Mouse (Mus musculus) MEL (cell line): Measurements from ENCODE around the gene Swt1. TPM values are rescaled to one million over a fixed set of nuclear protein-coding genes. Genes with fewer than 3 reads are reported as not detected.

Source experiments
- DNase-seq: peaks from one replicate; pipeline ENCODE4 v3.0.0; 2011; ENCODE audit warnings: low read depth, low spot score
- H3K27ac ChIP-seq: 2 replicates; pipeline ENCODE4 v1.5.1; 2012; ENCODE audit warnings: low read depth, mild to moderate bottlenecking, control low read depth, low read length, moderate library complexity; ENCODE audit not compliant: control insufficient read depth
- H3K27me3 ChIP-seq, 2 experiments: fragments of 150-350 bp in 1 of 2; sonication (generic) in 1 of 2; 2 replicates each; pipeline ENCODE4 v1.6.1; 2012; ENCODE audit warnings: low read length in 2 of 2, mild to moderate bottlenecking in 2 of 2, improper control_type of control experiment in 1 of 2, moderate library complexity in 1 of 2; ENCODE audit not compliant: insufficient read depth in 2 of 2, control insufficient read depth in 1 of 2
- H3K36me3 ChIP-seq, 2 experiments: 2 replicates each; pipeline ENCODE4 v1.6.1; 2012 to 2014; ENCODE audit warnings: low read length in 2 of 2, improper control_type of control experiment in 1 of 2, inconsistent platforms in 1 of 2, mild to moderate bottlenecking in 1 of 2; ENCODE audit not compliant: insufficient read depth in 2 of 2, control insufficient read depth in 1 of 2
- H3K4me1 ChIP-seq, 2 experiments: fragments of 150-350 bp in 1 of 2; sonication (generic) in 1 of 2; 2 replicates each; pipeline ENCODE4 v1.6.1; 2012; ENCODE audit warnings: low read length in 2 of 2, improper control_type of control experiment in 1 of 2, mild to moderate bottlenecking in 1 of 2; ENCODE audit not compliant: insufficient read depth in 2 of 2, control insufficient read depth in 1 of 2
- H3K4me3 ChIP-seq, 2 experiments: fragments of 150-350 bp in 1 of 2; sonication (generic) in 1 of 2; 2 replicates each; pipeline ENCODE4 v1.5.1; 2012; ENCODE audit warnings: low read depth in 2 of 2, low read length in 2 of 2, mild to moderate bottlenecking in 2 of 2, moderate library complexity in 2 of 2, control low read depth in 1 of 2, improper control_type of control experiment in 1 of 2; ENCODE audit not compliant: control insufficient read depth in 1 of 2, insufficient read depth in 1 of 2
- H3K79me2 ChIP-seq: 2 replicates; pipeline ENCODE4 v1.6.1; 2012; ENCODE audit warnings: mild to moderate bottlenecking, low read length, moderate library complexity; ENCODE audit not compliant: control insufficient read depth, poor library complexity, insufficient read depth
- H3K9ac ChIP-seq: 2 replicates; pipeline ENCODE4 v1.6.1; 2012; ENCODE audit warnings: low read depth, mild to moderate bottlenecking, control low read depth, low read length, moderate library complexity; ENCODE audit not compliant: control insufficient read depth, poor library complexity, severe bottlenecking
- H3K9me3 ChIP-seq: fragments of 150-350 bp; sonication (generic); replicated peaks from 2 replicates; pipeline ENCODE4 v1.6.1; 2012; ENCODE audit warnings: mild to moderate bottlenecking, low read length, improper control_type of control experiment, moderate library complexity; ENCODE audit not compliant: insufficient read depth
- BHLHE40 ChIP-seq: IDR thresholded peaks from 2 replicates; pipeline ENCODE4 v1.6.1; 2012; ENCODE audit warnings: low read depth, mild to moderate bottlenecking, inconsistent platforms, low read length, improper control_type of control experiment, borderline replicate concordance
- CHD1 ChIP-seq: IDR thresholded peaks from 2 replicates; pipeline ENCODE4 v1.6.1; 2012; ENCODE audit warnings: low read depth, mild to moderate bottlenecking, inconsistent platforms, low read length, improper control_type of control experiment
- E2F4 ChIP-seq: IDR thresholded peaks from 2 replicates; pipeline ENCODE4 v1.6.1; 2011; ENCODE audit warnings: low read depth, low read length, improper control_type of control experiment, borderline replicate concordance
- ELF1 ChIP-seq: IDR thresholded peaks from 2 replicates; pipeline ENCODE4 v1.6.1; 2014; ENCODE audit warnings: low read depth, mild to moderate bottlenecking, inconsistent platforms, low read length, improper control_type of control experiment, moderate library complexity
- ETS1 ChIP-seq: IDR thresholded peaks from 2 replicates; pipeline ENCODE4 v1.6.1; 2012; ENCODE audit warnings: low read depth, mild to moderate bottlenecking, inconsistent platforms, low read length, improper control_type of control experiment, moderate library complexity
- GABPA ChIP-seq: IDR thresholded peaks from 2 replicates; pipeline ENCODE4 v1.6.1; 2012; ENCODE audit warnings: low read depth, mild to moderate bottlenecking, inconsistent platforms, low read length, improper control_type of control experiment, moderate library complexity
- GATA1 ChIP-seq: IDR thresholded peaks from 2 replicates; pipeline ENCODE4 v1.6.1; 2011; ENCODE audit warnings: low read depth, low read length, improper control_type of control experiment
- KAT2A ChIP-seq: conservative IDR thresholded peaks from 2 replicates; pipeline ENCODE4 v1.6.1; 2012; ENCODE audit warnings: low read depth, low read length, improper control_type of control experiment, inconsistent platforms
- MAFK ChIP-seq: IDR thresholded peaks from 2 replicates; pipeline ENCODE4 v1.6.1; 2011; ENCODE audit warnings: low read depth, mild to moderate bottlenecking, low read length, improper control_type of control experiment, borderline replicate concordance
- MAX ChIP-seq: IDR thresholded peaks from 2 replicates; pipeline ENCODE4 v1.6.1; 2011; ENCODE audit warnings: low read length, improper control_type of control experiment
- MAZ ChIP-seq: IDR thresholded peaks from 2 replicates; pipeline ENCODE4 v1.6.1; 2012; ENCODE audit warnings: low read depth, mild to moderate bottlenecking, inconsistent platforms, low read length, improper control_type of control experiment
- MEF2A ChIP-seq: IDR thresholded peaks from 2 replicates; pipeline ENCODE4 v1.6.1; 2014; ENCODE audit warnings: low read depth, mild to moderate bottlenecking, inconsistent platforms, low read length, improper control_type of control experiment; ENCODE audit not compliant: poor library complexity, insufficient replicate concordance, severe bottlenecking; ENCODE audit errors: extremely low read depth
- MYB ChIP-seq: IDR thresholded peaks from 2 replicates; pipeline ENCODE4 v1.6.1; 2011; ENCODE audit warnings: mild to moderate bottlenecking, low read depth, low read length, improper control_type of control experiment
- MYC ChIP-seq: IDR thresholded peaks from 2 replicates; pipeline ENCODE4 v1.6.1; 2011; ENCODE audit warnings: low read depth, mild to moderate bottlenecking, low read length, improper control_type of control experiment, moderate library complexity
- NELFE ChIP-seq: IDR thresholded peaks from 2 replicates; pipeline ENCODE4 v1.6.1; 2011; ENCODE audit warnings: low read depth, low read length, improper control_type of control experiment
- NRF1 ChIP-seq: IDR thresholded peaks from 2 replicates; pipeline ENCODE4 v1.6.1; 2014; ENCODE audit warnings: low read depth, mild to moderate bottlenecking, inconsistent platforms, low read length, improper control_type of control experiment, moderate library complexity; ENCODE audit not compliant: poor library complexity, insufficient read depth, severe bottlenecking
- POLR2A ChIP-seq, 2 experiments: IDR thresholded peaks; 2 replicates each; pipeline ENCODE4 v1.6.1; 2011 to 2012; ENCODE audit warnings: low read length in 2 of 2, mild to moderate bottlenecking in 2 of 2, control low read depth in 1 of 2, improper control_type of control experiment in 1 of 2, low read depth in 1 of 2, moderate library complexity in 1 of 2; ENCODE audit not compliant: control insufficient read depth in 1 of 2, insufficient read depth in 1 of 2, poor library complexity in 1 of 2
- POLR2AphosphoS5 ChIP-seq: IDR thresholded peaks from 2 replicates; pipeline ENCODE4 v1.6.1; 2012; ENCODE audit warnings: low read depth, borderline replicate concordance, mild to moderate bottlenecking, inconsistent platforms, low read length, moderate library complexity, mixed read lengths
- SIN3A ChIP-seq: IDR thresholded peaks from 2 replicates; pipeline ENCODE4 v1.6.1; 2012; ENCODE audit warnings: low read length, improper control_type of control experiment, inconsistent platforms
- SMC3 ChIP-seq: IDR thresholded peaks from 2 replicates; pipeline ENCODE4 v1.6.1; 2011; ENCODE audit warnings: low read depth, low read length, improper control_type of control experiment
- TCF12 ChIP-seq: IDR thresholded peaks from 2 replicates; pipeline ENCODE4 v1.6.1; 2014; ENCODE audit warnings: low read depth, mild to moderate bottlenecking, inconsistent platforms, low read length, improper control_type of control experiment, moderate library complexity
- USF1 ChIP-seq: IDR thresholded peaks from 2 replicates; pipeline ENCODE4 v1.6.1; 2014; ENCODE audit warnings: low read depth, mild to moderate bottlenecking, inconsistent platforms, low read length, improper control_type of control experiment, moderate library complexity
- USF2 ChIP-seq, 2 experiments: IDR thresholded peaks; 2 replicates each; pipeline ENCODE4 v1.6.1; 2011 to 2012; ENCODE audit warnings: improper control_type of control experiment in 2 of 2, low read length in 2 of 2, borderline replicate concordance in 1 of 2, inconsistent platforms in 1 of 2, low read depth in 1 of 2, mild to moderate bottlenecking in 1 of 2; ENCODE audit not compliant: insufficient read depth in 1 of 2
- ZKSCAN1 ChIP-seq: IDR thresholded peaks from 2 replicates; pipeline ENCODE4 v1.6.1; 2012; ENCODE audit warnings: low read depth, mild to moderate bottlenecking, inconsistent platforms, low read length, improper control_type of control experiment, moderate library complexity
- ZNF384 ChIP-seq: IDR thresholded peaks from 2 replicates; pipeline ENCODE4 v1.6.1; 2012; ENCODE audit warnings: low read depth, mild to moderate bottlenecking, inconsistent platforms, low read length, improper control_type of control experiment
- polyA plus RNA-seq, 2 experiments: library from polyadenylated mRNA; stranded (reverse) in 1 of 2; unstranded in 1 of 2; fragments of >175 nt in 1 of 2; fragments of >200 nt in 1 of 2; gene quantifications; 2 replicates each; pipeline versions ENCODE4 v1.2.1 to v1.2.4; 2012; ENCODE audit warnings: low replicate concordance in 2 of 2, low read depth in 1 of 2; ENCODE audit not compliant: insufficient read length in 2 of 2, insufficient read depth in 1 of 2, missing spikeins in 1 of 2
- total RNA-seq: library from RNA; depleted of rRNA; stranded (reverse); fragments of 300-350 nt; gene quantifications from 2 replicates; pipeline ENCODE4 v1.2.3, GENCODE M21; 2012

The Swt1 gene
- total and polyA plus RNA-seq, 3 experiments: 13.5 to 13.7 TPM; not detected in 1

GRCm38 (mm10) chr1:151346681-151347127 lies 81.6 kb downstream of the Swt1 start (continued):
- no peak for TF ChIP-seq POLR2AphosphoS5

GRCm38 (mm10) chr1:151345863-151346195 lies 82.4 kb downstream of the Swt1 start:
- peaks cover 14 to 25% of the 10 kb centered on the region in 2 experiments for H3K36me3 ChIP-seq
- H3K9me3 ChIP-seq: no peaks in the 10 kb centered on the region
- peaks cover 52% of the 10 kb centered on the region for H3K79me2 ChIP-seq
- H3K4me3 ChIP-seq: peak overlapping the region; percentile 88 to 92
- DNase-seq: no peak
- H3K4me1 ChIP-seq: peaks cover 9 to 17% of the 10 kb centered on the region in 2 experiments; a peak in 3 of 4 replicates
- no peak; the same call in 1 of the 2 replicates for TF ChIP-seq SIN3A
- no peak for TF ChIP-seq USF1
- 0 out of 2 replicates have a peak, but pooled peaks have one; percentile 10 for TF ChIP-seq SMC3
- no peak for TF ChIP-seq MYC
- no peak for TF ChIP-seq ELF1
- no peak for TF ChIP-seq NRF1
- TF ChIP-seq POLR2A (IDR thresholded peaks at IDR 0.05; ENCODE audit: control insufficient read depth in 1 of 2, insufficient read depth in 1 of 2, low read depth in 1 of 2, low read length in 2 of 2, poor library complexity in 1 of 2): no peak
- TF ChIP-seq MAFK: no peak
- TF ChIP-seq ZKSCAN1: no peak
- peak overlapping the region; percentile 88 for H3K27ac ChIP-seq
- no peaks in the 10 kb centered on the region for H3K27me3 ChIP-seq
- peak overlapping the region; percentile 98 for H3K9ac ChIP-seq

DNA sequence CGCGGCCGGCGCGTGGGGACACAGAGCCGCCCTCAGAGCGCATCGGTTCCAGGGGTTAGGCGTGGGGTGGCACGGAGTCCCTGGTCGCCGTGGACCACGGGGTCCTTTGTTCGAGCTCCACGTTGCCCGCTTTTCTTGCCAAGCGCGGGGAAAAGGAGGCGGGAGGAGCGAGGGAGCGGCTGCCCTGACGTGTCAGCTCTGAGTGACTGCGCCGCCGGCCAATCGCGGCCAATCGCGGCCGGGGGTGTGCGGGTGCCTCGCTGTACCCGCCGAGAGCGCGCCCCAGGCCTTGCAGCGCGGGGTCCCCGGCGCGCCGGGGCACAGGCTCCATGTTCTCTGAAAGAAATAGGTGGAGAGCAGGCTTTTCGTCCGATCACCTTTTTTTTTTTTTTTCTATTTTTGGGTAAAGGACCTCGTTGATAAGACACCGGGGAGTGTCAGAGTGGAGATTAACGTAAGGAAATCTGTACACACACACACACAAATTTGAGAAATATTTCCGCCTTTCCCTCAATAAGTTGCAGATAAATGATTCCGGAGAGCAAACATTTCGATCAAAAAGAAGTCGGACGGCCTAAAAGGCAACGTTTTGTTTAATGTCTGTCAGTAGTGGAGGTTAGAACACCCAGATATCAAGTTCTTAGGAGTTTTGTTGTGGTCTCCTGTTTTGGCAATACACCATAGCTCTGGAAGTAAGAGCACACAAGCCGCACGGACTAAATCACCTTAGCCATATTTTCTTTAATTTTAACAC lies 83.0 kb downstream of the Swt1 start:
- no peaks in the 10 kb centered on the region for H3K9me3 ChIP-seq
- peak overlapping the region; percentile 88 to 92 for H3K4me3 ChIP-seq
- H3K27ac ChIP-seq: peak overlapping the region; percentile 88
- H3K4me1 ChIP-seq: peaks cover 7 to 17% of the 10 kb centered on the region in 2 experiments; a peak in 3 of 4 replicates
- DNase-seq: peak; percentile 95
- peaks cover 50% of the 10 kb centered on the region for H3K79me2 ChIP-seq
- peak overlapping the region; percentile 98 for H3K9ac ChIP-seq
- peaks cover 9 to 25% of the 10 kb centered on the region in 2 experiments for H3K36me3 ChIP-seq
- no peaks in the 10 kb centered on the region for H3K27me3 ChIP-seq
- peak; percentile 85 for TF ChIP-seq MAX
- TF ChIP-seq NRF1: 0 out of 2 replicates have a peak, but pooled peaks have one; percentile 15
- peak; percentile 90; the same call in 1 of the 2 replicates for TF ChIP-seq CHD1
- TF ChIP-seq BHLHE40: no peak
- no peak for TF ChIP-seq GABPA
- TF ChIP-seq GATA1: peak; percentile 47; the same call in 1 of the 2 replicates
- peak; percentile 88 for TF ChIP-seq ZNF384
- peak; percentile 68; the same call in 1 of the 2 replicates for TF ChIP-seq MYC
- TF ChIP-seq KAT2A: no peak; the same call in 1 of the 2 replicates
- peak; percentile 22 for TF ChIP-seq NELFE
- peak; percentile 71 for TF ChIP-seq SIN3A
- no peak for TF ChIP-seq MYB
- peak; percentile 76; the same call in 1 of the 2 replicates for TF ChIP-seq E2F4
- no peak for TF ChIP-seq MAFK
- peak; percentile 48; the same call in 1 of the 2 replicates for TF ChIP-seq TCF12
- peak in 1 of 2 experiments; percentile 45; a peak in 2 of 4 replicates for TF ChIP-seq POLR2A (IDR thresholded peaks at IDR 0.05; ENCODE audit: control insufficient read depth in 1 of 2, insufficient read depth in 1 of 2, low read depth in 1 of 2, low read length in 2 of 2, poor library complexity in 1 of 2)
- TF ChIP-seq MEF2A: peak; percentile 81; the same call in 1 of the 2 replicates
- peak; percentile 56 for TF ChIP-seq ETS1
- TF ChIP-seq USF2 (IDR thresholded peaks at IDR 0.05; ENCODE audit: borderline replicate concordance in 1 of 2, insufficient read depth in 1 of 2, low read depth in 1 of 2, low read length in 2 of 2): no peak
- TF ChIP-seq MAZ: peak; percentile 67
